In genomic region chr10:81419111-81419928, GRCm38 (mm10) we compare ENCODE assay signal across 9 mouse cellular contexts. TPM values are rescaled to one million over a fixed set of nuclear protein-coding genes. Genes with fewer than 3 reads are reported as not detected.
DNase-seq lines count a peak whose midpoint lies in the region; ATAC-seq and TF ChIP-seq lines count a peak whose summit lies in the region.
"Had no signal": no experiment of that assay in that cellular context is flagged by ENCODE, and none has a peak within 500 bp of the region (broad histone marks: within the 10 kb centered on the region; RNA-seq: fewer than 3 reads in every experiment).

No protein-coding gene starts in this region.

- no peak for TF ChIP-seq CTCF in midbrain, postnatal 0 days (IDR thresholded peaks at IDR 0.05)

- H3K4me1 ChIP-seq in kidney, embryonic 15.5 days: peaks cover 77% of the 10 kb centered on the region
- peaks cover 1% of the 10 kb centered on the region; the same call in 1 of the 2 replicates for H3K4me1 ChIP-seq in midbrain, postnatal 0 days (ENCODE audit: insufficient read depth, low read length)

- intact Hi-C loops in heart, postnatal 10 days (cut with DNase I): no loop called here

- no peak overlapping the region for H3K27ac ChIP-seq in kidney, embryonic 15.5 days
- no peak overlapping the region for H3K27ac ChIP-seq in midbrain, postnatal 0 days (ENCODE audit: low read depth, low read length)

- H3K27me3 ChIP-seq in kidney, embryonic 15.5 days: no peaks in the 10 kb centered on the region
- H3K27me3 ChIP-seq in midbrain, postnatal 0 days (ENCODE audit: insufficient read depth, low read length): no peaks in the 10 kb centered on the region

- H3K4me3 ChIP-seq in kidney, embryonic 15.5 days (replicated peaks): no peak overlapping the region
- no peak overlapping the region for H3K4me3 ChIP-seq in midbrain, postnatal 0 days (ENCODE audit: low read depth, low read length)
- H3K4me3 ChIP-seq: erythroblast, embryonic 14.5 days had no signal

- no peak overlapping the region for H3K9ac ChIP-seq in kidney, embryonic 15.5 days
- H3K9ac ChIP-seq in midbrain, postnatal 0 days (replicated peaks; ENCODE audit: low read length, poor library complexity, severe bottlenecking): no peak overlapping the region

- WGBS in kidney, embryonic 15.5 days: 88% methylated on average over 10 of the region's 10 CpGs
- WGBS in midbrain, postnatal 0 days: 90% methylated on average over 10 of the region's 10 CpGs

- no peak overlapping the region for H3K4me2 ChIP-seq in kidney, embryonic 15.5 days
- no peak overlapping the region for H3K4me2 ChIP-seq in midbrain, postnatal 0 days (ENCODE audit: low read depth, low read length, poor library complexity, severe bottlenecking)

- H3K36me3 ChIP-seq in kidney, embryonic 15.5 days: peaks cover 19% of the 10 kb centered on the region; the same call in 1 of the 2 replicates
- 0 out of 2 replicates have a peak, but pooled peaks cover 12% of the 10 kb centered on the region for H3K36me3 ChIP-seq in midbrain, postnatal 0 days (ENCODE audit: insufficient read depth, low read length)

- ATAC-seq in kidney, embryonic 15.5 days (replicated peaks; ENCODE audit: low FRiP score): no peak
- no peak for ATAC-seq in erythroid progenitor cell, adult 5-6 weeks (replicated peaks; ENCODE audit: low FRiP score, poor library complexity, severe bottlenecking)
- ATAC-seq in midbrain, postnatal 0 days (ENCODE audit: low FRiP score): no peak
- ATAC-seq in CD4-positive, CD25-positive, alpha-beta regulatory T cell, adult 4 months: no peak

- peak; percentile 9 for DNase-seq in kidney, adult 18-20 months
- peak; percentile 16 for DNase-seq in 3134 (ENCODE audit: extremely low read depth, insufficient read length, low spot score)
- DNase-seq in adrenal gland, postnatal 14 days: peak; percentile 17
- peak; percentile 3 to 5 for DNase-seq in heart, postnatal 10 days
- DNase-seq in midbrain, postnatal 0 days (ENCODE audit: low spot score): no peak

- no peaks in the 10 kb centered on the region for H3K9me3 ChIP-seq in kidney, embryonic 15.5 days (replicated peaks)
- no peaks in the 10 kb centered on the region for H3K9me3 ChIP-seq in midbrain, postnatal 0 days (ENCODE audit: low read length)

RNA-seq across cellular contexts. Expression of gene Smim24, which starts 26.5 kb away (rescaled TPM):
- polyA plus RNA-seq in kidney, embryonic 15.5 days (2015; fragmentation: Nextera tagmentation; extraction: Ambion mirVana): 26.0 and 29.4 TPM in 2 replicates
- 0.94 and 1.9 TPM in 2 replicates for total RNA-seq in adrenal gland, postnatal 14 days (2021)
- 1 to 10 TPM; 1.3 to 2.2 TPM for total RNA-seq in heart, postnatal 10 days (2021)
- 5.4 and 7.5 TPM in 2 replicates for total RNA-seq in erythroid progenitor cell, adult 5-6 weeks (2015; ENCODE audit: low replicate concordance)
- total RNA-seq in erythroid progenitor cell, adult 5-6 weeks (2017; ENCODE audit: low replicate concordance): 4.2 TPM in 1 of 2 replicates, not detected in the other
- total RNA-seq in midbrain, postnatal 0 days (2014; rRNA removed): 1.5 and 1.7 TPM in 2 replicates
- polyA plus RNA-seq in midbrain, postnatal 0 days (2015; fragmentation: Nextera tagmentation; extraction: Ambion mirVana): 1.1 and 2.0 TPM in 2 replicates
- 10 to 100 TPM in 1 of 2 experiments, 1 to 10 TPM in 1; 9.0 to 10.8 TPM for polyA plus RNA-seq in CD4-positive, CD25-positive, alpha-beta regulatory T cell, adult 4 months (2017; shearing (Covaris generic))
- polyA plus RNA-seq: erythroblast, embryonic 14.5 days had no signal

RNA-seq across cellular contexts. Expression of gene Gm48552, which starts 30.5 kb away (rescaled TPM):
- polyA plus RNA-seq in kidney, embryonic 15.5 days (2015; fragmentation: Nextera tagmentation; extraction: Ambion mirVana): 1.6 and 2.1 TPM in 2 replicates
- 0.64 and 2.1 TPM in 2 replicates for total RNA-seq in adrenal gland, postnatal 14 days (2021)
- under 1 TPM; 0.77 to 0.98 TPM for total RNA-seq in heart, postnatal 10 days (2021)
- total RNA-seq in erythroid progenitor cell, adult 5-6 weeks (2015; ENCODE audit: low replicate concordance): not detected in 2 replicates
- not detected in 2 replicates for total RNA-seq in erythroid progenitor cell, adult 5-6 weeks (2017; ENCODE audit: low replicate concordance)
- 6.6 TPM in 1 of 2 replicates, not detected in the other for total RNA-seq in midbrain, postnatal 0 days (2014; rRNA removed)
- 1.6 and 3.9 TPM in 2 replicates for polyA plus RNA-seq in midbrain, postnatal 0 days (2015; fragmentation: Nextera tagmentation; extraction: Ambion mirVana)
- 1 to 10 TPM in 1 of 2 experiments, under 1 TPM in 1; 0.71 to 2.3 TPM for polyA plus RNA-seq in CD4-positive, CD25-positive, alpha-beta regulatory T cell, adult 4 months (2017; shearing (Covaris generic))

RNA-seq across cellular contexts. Expression of gene Gm48551, which starts 35.1 kb away (rescaled TPM):
- polyA plus RNA-seq in kidney, embryonic 15.5 days (2015; fragmentation: Nextera tagmentation; extraction: Ambion mirVana): 2.5 and 4.1 TPM in 2 replicates
- total RNA-seq in adrenal gland, postnatal 14 days (2021): 0.48 and 1.6 TPM in 2 replicates
- under 1 TPM; 0.74 to 0.87 TPM for total RNA-seq in heart, postnatal 10 days (2021)
- total RNA-seq in erythroid progenitor cell, adult 5-6 weeks (2015; ENCODE audit: low replicate concordance): 2.1 and 4.3 TPM in 2 replicates
- total RNA-seq in erythroid progenitor cell, adult 5-6 weeks (2017; ENCODE audit: low replicate concordance): not detected in 2 replicates
- total RNA-seq in midbrain, postnatal 0 days (2014; rRNA removed): 0.88 and 2.7 TPM in 2 replicates
- 5.8 and 10.2 TPM in 2 replicates for polyA plus RNA-seq in midbrain, postnatal 0 days (2015; fragmentation: Nextera tagmentation; extraction: Ambion mirVana)
- polyA plus RNA-seq in CD4-positive, CD25-positive, alpha-beta regulatory T cell, adult 4 months (2017; shearing (Covaris generic)): 1 to 10 TPM; 2.2 to 3.7 TPM

RNA-seq across cellular contexts. Expression of gene Dohh, which starts 35.1 kb away (rescaled TPM):
- polyA plus RNA-seq in kidney, embryonic 15.5 days (2015; fragmentation: Nextera tagmentation; extraction: Ambion mirVana): 79.7 and 82.2 TPM in 2 replicates
- total RNA-seq in adrenal gland, postnatal 14 days (2021): 52.6 and 55.6 TPM in 2 replicates
- 10 to 100 TPM; 53.2 to 57.5 TPM for total RNA-seq in heart, postnatal 10 days (2021)
- 8.8 TPM in 1 of 2 replicates, not detected in the other for total RNA-seq in erythroid progenitor cell, adult 5-6 weeks (2015; ENCODE audit: low replicate concordance)
- 4.0 and 17.2 TPM in 2 replicates for total RNA-seq in erythroid progenitor cell, adult 5-6 weeks (2017; ENCODE audit: low replicate concordance)
- total RNA-seq in midbrain, postnatal 0 days (2014; rRNA removed): 120 and 132 TPM in 2 replicates
- 95.8 and 115 TPM in 2 replicates for polyA plus RNA-seq in midbrain, postnatal 0 days (2015; fragmentation: Nextera tagmentation; extraction: Ambion mirVana)
- polyA plus RNA-seq in CD4-positive, CD25-positive, alpha-beta regulatory T cell, adult 4 months (2017; shearing (Covaris generic)): 10 to 100 TPM in 1 of 2 experiments, 1 to 10 TPM in 1; 9.4 to 13.9 TPM

RNA-seq across cellular contexts. Expression of gene Nfic, which starts 36.1 kb away (rescaled TPM):
- 67.9 and 84.5 TPM in 2 replicates for polyA plus RNA-seq in kidney, embryonic 15.5 days (2015; fragmentation: Nextera tagmentation; extraction: Ambion mirVana)
- 90.1 and 104 TPM in 2 replicates for total RNA-seq in adrenal gland, postnatal 14 days (2021)
- 100 to 1,000 TPM; 139 to 163 TPM for total RNA-seq in heart, postnatal 10 days (2021)
- total RNA-seq in erythroid progenitor cell, adult 5-6 weeks (2015; ENCODE audit: low replicate concordance): 10.1 and 15.1 TPM in 2 replicates
- 0.45 and 0.90 TPM in 2 replicates for total RNA-seq in erythroid progenitor cell, adult 5-6 weeks (2017; ENCODE audit: low replicate concordance)
- total RNA-seq in midbrain, postnatal 0 days (2014; rRNA removed): 16.2 and 17.4 TPM in 2 replicates
- 19.1 and 21.3 TPM in 2 replicates for polyA plus RNA-seq in midbrain, postnatal 0 days (2015; fragmentation: Nextera tagmentation; extraction: Ambion mirVana)
- 10 to 100 TPM; 14.2 to 19.2 TPM for polyA plus RNA-seq in CD4-positive, CD25-positive, alpha-beta regulatory T cell, adult 4 months (2017; shearing (Covaris generic))
